Mouse (Mus musculus) urinary bladder, postnatal 4 days (tissue): ENCODE data around the gene Arhgef3.

Source experiments
- DNase-seq, 2 experiments: peaks; one replicate each; pipeline ENCODE4 v3.0.0; 2021 to 2022; ENCODE audit warnings: low spot score in 2 of 2

The Arhgef3 gene

DNA sequence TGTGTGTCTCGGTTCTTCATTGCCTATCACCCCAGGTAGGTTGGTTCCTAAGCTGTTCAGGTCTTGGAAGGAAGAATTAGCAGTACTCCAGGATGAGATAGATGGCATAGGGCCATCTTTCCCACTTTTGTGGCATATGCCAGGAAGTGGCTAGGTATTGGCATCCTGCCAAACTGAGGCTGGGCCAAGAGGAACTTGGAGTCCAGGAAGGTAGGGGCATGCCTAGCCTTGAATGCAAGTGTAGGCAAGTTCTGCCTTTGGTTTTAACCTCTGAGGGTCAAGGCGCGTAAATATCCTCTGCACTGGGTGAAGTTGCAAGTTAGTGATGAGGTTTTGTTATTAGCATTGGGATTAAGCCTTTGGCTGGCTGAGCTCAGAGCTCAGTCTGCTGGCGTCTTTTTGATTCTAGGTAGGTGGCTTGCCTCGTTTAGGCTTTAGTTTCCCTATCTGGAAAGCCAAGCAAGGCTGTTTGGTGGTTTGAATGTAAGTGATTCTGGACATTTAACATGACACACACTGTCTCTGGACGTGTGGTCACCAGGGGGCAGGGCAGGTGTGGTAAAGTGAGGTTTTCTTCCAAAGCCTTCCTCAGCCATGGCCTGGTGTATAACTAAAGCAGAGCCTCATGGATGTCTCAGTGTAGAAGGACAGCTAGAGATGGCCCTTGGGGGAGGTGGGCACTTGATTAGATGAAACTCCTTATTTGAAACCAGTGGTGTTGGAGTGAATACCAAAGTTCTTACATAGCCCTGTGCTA, 5.8 kb upstream of the Arhgef3 start:
- DNase-seq: peak in 1 of 2 experiments; percentile 36

DNA sequence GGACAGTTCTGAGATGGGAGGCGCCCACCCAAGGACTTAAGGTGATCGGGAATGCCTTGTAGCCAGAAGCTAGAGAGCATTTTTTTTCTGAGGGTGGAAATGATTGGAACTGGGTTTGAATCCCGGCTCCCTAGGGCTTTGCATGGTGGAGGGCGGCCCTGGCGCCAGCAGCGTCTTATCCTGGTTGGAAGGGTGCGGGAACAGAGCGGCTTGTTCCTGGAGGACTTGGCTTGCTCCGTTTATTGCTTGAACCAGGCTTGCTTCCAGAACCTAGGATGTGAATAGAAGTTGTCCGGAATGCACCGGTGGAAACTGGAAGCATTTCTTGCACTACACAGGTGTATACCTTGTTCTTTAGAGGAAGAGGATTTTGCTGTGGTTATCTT, 569 bp downstream of the Arhgef3 start:
- peak in 1 of 2 experiments; percentile 33 for DNase-seq

DNA sequence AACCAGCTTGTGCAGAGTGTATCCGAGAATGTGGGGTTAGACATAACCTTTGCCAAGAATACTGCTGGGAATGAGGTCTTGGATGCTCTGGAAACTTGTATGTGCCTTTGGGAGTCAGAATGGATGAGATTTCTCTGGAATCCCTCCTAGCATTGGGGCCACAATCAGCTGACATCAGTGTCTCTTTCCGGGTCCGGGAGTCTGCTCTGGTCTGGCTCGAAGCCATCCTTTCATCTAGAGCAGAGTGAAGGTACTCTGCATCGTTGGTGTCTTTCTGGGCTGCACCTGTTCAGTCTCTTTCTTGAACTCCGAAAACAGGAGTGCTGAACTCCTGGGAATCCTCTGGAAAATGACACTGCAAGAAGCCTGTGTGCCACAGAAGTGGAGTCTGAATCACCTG, 1.3 kb downstream of the Arhgef3 start:
- no peak for DNase-seq

DNA sequence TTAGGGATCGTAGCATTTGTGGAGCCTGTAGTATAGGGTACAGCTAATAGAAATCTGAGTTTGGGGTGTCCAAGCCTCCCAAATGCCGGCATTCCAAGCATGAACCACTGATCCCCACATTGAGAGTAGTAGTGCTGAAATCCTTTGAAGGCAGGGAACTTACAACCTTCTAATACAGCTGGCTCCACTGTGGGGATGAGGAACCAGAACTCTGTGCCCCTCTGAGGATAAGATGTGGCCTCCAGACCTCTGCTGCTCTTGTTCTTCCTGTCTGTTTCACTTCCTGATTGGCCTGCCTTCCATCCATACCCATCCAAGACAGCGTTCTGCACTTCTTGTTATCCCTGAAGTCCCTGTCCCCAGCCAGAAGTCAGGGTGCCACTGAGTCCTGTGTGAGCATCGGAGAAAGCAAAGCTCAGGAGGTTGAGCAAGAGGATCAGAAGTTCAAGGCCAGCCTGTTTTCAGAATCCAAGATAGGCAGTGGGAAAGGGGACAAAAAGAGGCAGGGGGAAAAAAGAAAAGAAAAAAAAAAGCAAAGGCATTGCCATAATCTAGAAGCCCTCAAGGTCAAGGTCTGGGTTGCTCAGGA, 2.0 kb downstream of the Arhgef3 start:
- DNase-seq: no peak

DNA sequence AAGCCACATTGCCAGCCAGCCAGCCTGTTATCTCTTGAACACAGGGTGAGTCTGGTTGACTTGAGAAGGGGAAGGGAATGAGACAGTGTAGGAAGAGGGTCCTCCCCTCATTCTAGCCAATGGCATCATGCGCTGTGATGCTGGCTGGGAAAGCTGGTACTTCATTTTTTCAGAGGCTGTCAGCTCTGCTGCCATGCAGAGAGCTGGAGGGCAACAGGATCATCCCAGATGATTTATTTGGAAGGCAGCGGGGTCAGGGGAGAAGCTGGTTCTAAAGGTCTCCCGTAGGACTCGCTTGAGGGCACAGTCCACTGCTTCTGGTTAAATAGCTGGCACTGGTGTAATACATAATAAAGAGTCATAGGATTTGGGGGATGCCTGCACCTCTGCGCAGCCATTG, 3.8 kb downstream of the Arhgef3 start:
- no peak for DNase-seq

DNA sequence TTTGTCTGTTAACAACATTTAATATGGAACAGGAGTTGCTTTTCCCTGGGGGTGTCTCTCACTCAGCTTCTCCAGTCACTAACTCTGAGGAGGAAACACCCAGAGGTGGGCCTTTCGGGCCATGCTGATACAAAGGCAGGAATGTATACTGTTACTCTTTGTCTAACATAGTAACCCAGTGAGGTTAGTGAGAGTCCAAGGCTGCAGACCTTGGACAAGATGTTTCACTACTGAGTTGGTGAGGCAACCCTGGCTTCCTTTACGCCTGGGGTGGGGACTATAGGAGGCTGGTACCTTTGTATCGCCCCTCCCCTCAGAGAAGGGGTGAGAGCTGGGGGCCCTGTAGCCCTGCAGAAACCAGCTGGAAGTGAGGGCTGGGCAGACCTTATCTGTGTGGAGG, 7.9 kb downstream of the Arhgef3 start:
- DNase-seq: no peak

DNA sequence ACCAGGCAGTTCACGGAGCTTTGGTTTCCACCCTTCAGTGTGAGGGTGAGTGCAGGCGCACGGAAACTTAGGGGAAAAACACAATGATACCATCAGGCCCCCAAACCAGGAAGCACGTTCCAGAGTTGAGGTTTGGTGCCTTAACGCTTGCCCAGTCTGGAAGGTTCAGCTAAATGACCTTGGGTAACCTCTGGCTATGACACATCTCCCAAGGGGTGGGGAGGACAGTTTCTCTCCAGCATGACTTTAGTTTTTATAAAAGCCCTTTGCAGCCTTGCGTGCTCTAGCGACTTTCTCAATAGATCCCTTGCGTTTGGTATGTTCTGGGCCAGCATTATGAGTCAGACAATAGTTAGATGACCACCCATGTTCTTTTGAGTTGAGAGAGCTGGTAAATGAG, 8.8 kb downstream of the Arhgef3 start:
- DNase-seq: no peak

DNA sequence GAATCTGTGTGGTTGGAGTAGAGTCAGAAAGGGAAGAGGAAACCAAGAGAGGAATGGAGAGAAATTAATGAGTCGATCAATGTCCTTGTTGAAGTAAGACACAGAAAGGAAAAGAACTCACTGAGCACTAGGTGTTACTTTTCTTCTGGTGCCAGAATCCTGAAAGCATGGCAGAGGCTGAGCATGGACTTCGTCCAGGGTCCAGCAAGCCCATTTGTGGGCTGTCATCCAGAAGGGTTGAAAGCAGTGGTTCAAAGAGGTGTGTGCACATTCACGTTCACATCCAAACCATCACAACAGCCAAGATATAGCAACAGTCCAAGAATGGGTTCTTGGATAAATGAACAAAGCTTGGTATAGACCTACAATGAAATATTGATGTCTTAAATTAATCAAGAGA, 15.3 kb downstream of the Arhgef3 start:
- DNase-seq: no peak

DNA sequence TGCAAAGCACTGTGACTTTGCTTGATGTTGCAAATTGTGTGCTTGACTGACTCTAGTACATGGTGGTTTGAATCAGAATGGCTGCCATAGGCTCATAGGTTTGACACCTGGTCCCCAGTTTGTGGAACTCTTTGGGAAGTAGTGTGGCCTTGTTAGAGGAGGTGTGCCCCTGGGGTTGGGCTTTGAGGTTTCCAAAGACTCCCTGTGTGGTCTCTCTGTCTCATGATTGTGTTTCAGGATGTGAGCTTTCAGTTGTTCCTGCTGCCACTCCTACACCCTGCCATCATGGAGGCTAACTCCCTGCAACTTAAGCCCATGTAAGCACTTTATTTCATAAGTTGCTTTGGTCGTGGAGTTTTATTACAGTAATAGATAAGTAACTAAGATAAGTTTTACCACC, 16.0 kb downstream of the Arhgef3 start:
- DNase-seq: no peak

DNA sequence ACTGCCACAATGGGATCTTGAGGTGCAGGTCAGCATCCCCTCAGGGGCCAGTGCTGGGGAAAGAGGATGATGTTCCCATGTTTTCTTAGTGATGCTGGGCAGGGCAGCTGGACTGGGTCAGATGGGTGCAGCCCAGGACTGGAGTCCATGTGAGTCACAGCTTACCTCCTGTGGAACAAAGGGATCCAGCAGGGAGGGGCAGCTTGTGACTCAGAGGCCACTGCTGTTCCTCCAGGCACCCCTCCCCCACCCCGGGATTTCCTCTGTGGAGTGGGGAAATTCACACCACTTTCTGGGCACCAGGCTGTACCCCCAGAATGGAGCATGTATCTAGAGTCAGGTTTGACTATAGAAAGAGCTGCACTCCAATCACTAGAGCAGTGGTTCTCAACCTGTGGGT, 16.8 kb downstream of the Arhgef3 start:
- no peak for DNase-seq

DNA sequence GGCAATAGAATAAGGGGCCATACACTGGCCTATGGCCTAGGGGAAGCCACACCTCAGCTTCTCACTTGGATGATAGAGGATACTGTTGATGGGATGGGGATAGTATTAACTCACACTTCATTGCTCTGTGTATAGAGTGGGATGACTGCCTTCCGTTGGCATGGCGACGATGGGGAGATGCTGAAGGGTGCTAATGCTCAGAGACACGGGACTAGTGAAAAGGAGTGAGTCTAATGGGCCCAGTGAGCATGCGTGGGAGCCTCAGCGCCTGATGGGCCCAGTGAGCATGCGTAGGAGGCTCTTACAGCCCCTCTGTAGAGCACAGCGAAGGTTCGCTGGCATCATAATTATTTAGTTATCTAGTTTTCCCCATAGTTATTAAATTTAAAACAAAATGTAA, 24.2 kb downstream of the Arhgef3 start:
- DNase-seq: no peak

DNA sequence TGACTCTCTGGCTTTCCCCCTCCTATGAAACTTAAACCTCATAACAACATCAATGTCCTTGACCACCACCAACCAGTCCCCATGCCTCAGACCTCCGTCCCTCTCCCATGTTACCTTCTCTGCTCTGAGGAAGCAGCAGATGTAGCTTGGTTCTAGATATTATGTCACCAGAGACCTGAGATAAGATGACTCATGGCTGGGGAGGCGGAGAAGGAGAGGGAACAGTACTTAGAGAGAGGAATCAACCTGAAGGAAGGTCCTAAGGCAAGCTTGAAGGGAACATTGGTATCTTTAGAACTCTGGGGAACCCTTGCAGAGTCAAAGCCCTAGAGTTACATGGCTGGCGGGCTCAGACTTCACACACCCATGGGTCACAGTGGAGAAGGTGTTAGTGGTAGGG, 25.3 kb downstream of the Arhgef3 start:
- no peak for DNase-seq

DNA sequence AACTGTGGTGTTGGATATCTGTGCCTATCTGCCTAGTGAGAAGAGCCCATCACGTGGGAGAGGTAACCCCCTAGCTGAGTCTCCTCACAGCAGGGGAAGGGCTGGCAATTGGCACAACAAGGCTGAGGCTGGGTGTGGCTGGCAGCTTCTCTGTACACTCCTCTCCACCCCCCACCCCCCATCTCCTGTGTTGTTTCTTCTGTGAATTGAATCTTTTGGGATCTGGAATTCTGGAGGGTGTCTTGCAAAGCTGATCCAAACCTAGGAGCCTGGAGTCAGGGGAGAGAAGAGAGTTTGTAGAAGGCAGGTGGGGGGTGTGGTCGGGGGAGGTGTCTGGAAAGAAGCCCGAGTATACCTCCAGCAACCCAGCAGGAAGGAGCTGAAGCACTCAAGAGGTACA, 26.8 kb downstream of the Arhgef3 start:
- no peak for DNase-seq

DNA sequence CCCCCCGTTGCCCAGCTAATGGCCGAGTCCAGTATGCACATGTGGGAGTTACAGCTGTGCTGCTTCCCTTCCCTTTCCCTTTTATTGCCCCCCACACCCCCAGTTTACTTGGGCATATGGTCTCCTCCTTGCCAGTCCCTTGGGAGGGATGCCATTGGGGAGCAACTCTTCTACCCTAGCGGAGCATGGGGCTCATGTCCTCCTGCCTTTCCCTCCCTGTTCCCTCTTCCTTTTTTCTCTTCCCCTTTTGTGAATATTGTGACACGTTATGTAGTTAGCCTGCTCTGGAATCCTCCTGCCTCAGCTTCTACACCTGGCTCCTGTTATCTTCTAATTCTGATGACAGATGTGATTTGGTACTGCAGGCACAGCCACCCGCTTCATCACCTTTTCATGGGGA, 28.0 kb downstream of the Arhgef3 start:
- DNase-seq: no peak

DNA sequence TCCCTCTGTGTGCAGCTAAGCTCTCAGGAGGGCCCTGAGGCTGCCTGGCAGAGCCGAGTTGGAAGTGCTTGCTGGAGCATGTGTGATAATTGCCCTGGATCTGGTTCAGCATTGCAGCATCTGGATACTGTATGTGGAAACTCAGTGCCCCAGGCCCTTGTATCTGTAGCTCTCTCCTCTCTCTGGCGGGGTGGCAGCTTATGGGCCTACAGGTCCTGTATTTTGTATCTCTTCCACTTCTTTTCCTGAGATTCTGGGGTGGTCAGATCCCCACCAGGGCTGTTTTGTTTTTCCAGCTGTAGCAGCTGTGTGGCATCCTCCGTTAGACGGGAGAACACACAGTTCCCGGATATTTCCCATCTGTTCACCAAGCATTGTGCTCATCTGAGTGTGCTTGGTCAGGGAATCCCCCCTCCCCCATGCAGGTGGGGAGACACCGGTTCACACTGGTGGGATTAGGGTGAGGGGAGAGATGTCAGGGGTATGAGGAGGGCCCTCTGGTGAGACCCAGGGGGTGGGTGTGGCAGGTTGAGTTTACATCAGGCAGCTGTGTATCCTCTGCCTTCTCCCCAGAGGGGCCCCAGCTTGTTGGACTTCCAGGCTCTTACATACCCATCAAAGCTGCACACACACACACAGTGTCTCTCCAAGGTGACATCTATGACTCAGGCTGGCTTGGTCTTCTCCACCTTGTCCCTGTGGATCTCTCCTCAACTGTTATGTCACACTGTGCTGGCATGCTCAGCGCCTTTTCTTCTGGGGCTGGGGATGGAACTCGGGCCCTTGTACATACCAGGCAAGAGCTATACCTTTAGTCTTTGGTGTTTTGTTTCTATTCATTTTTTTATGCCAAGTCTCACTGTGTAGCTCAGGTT, 30.7 kb downstream of the Arhgef3 start:
- DNase-seq: peak in 1 of 2 experiments; percentile 28

DNA sequence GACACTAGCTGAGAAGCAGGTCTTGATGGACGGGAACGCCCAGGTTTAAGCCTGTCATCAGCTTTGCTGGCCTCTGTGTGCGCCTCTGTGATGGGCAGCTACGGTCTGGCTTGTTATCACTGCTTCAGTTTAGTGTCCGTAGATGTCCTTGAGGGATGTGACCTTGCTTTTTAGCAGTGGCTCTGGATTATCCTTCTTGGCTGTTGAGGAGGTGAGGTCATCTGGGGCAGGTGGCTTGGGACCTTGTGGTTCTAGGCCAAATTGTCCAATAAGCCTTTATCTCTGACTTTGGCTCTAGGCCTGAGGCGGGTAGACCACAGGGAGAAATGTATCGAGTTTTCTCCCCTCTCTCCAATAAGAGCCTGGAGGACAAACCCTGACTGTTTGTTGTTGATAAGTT, 33.0 kb downstream of the Arhgef3 start:
- no peak for DNase-seq

DNA sequence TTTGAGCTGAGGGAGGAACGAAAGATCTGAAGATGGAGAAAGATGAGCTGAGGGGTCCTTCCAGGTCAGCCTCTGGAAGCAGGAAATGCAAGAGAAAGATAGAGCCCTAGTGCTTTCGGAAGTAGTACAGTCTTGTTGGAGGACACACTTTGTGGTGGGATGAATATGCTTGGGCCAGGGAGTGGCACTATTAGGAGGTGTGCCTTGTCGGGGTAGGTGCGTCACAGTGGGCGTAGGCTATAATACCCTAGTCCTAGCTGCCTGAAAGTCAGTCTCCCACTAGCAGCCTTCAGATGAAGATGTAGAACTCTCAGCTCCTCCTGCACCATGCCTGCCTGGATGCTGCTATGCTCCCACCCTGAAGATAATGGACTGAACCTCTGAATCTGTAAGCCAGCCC, 34.7 kb downstream of the Arhgef3 start:
- no peak for DNase-seq

DNA sequence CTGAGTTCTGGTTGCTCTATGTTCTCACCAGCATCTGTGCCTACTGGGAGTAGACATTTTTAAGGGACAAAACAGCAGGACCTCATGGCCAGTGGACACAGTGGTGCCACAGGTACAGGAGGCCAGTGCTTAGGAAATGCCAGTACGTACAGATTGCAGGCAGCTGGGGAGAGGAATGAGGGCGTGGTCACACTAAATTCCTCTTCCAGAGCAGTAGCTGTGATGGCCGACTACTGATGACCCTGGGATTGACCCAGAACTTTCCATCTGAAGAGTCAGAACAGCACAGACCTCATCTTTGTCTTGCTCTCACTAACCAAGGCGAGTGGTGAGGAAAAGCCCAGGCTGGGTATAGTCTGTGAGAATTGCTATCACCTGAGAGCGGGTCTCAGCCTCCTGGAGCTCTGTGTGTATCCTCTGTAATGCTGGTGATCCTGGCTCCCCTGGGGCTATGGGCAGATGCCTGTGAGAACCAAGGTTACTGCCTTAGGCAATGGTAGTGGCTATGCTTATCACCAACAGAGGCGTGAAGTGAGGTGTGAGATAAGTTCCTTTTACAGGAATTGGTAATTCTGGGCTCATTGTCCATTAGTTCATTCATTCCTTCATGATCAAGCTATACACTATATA, 35.4 kb downstream of the Arhgef3 start:
- no peak for DNase-seq

DNA sequence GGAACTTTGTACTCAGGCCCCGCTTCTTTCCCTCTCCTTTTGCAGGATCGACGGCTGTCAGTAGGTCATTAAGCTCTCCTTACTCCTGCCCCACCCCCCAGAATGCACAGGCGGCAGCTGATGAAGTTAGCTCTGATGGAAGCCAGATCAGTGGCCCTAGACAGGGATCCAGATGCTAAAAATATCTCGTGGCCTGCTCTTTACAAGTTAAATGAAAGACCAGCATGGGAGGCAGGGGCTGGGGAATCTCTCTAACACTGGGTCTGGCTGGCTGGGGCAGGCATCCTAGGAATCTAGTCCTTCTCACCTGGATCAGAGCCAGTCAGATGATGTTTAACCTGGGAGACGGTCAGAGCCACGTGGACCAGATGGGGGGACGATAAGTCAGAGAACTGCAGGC, 36.7 kb downstream of the Arhgef3 start:
- DNase-seq: no peak

DNA sequence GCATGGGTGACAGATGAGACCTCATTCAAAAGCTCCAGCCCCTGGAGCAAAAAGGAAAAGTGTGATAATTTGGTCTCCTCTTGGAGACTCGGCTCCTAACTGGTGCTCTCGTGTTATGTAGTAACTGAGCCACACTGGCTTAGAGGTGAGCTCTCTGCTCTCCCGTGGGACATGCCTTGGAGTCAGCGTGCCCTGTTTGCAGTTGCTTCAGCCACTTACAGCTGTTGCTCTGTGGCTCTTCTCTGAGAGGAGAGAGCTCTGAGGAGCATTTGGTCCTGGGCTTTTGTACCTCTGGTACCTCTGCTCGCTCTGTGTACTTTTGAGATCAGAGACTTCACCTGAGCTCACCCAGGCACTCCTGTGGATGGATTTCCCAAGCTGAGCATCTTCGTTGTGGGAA, 40.4 kb downstream of the Arhgef3 start:
- no peak for DNase-seq

DNA sequence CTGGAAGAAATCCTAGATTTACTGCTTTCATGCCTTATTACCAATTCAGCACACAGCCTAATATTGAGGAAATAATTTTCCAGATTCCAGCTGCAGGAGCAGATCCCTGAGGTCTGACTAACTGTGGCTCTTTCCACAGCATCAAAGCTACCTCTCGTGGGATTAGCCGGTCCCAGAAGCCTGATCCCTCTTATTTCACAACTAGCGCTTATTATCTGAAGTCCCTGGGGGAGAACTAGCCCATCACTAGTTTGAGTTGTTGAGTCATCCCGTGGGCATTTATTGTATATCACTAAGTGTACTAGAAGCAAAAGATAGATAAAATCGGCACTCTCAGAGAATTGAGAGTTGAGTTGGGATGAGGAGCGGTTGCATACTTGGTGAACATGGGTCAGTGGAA, 41.3 kb downstream of the Arhgef3 start:
- DNase-seq: no peak

DNA sequence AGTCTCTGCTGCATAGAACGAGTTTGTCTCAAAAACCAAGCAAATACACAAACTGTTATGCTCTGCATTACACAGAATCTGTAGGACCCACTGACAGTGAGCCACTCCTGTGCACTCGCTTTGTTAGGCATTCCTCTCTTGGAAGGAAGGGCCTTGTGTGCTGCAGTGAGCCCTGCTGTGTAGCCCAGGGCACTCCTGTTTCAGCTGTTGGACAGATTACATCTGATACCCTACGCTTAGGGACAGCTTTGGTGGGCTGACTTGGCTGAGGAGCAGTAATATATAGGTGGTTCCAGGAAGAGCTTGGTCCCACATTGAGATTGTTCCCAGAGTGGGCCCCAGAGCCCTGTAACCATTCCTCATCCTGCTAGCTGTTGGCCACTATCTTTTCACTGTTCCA, 43.4 kb downstream of the Arhgef3 start:
- DNase-seq: no peak
